ENCODE assay signal across 9 mouse cellular contexts in genomic region chr7:120727581-120727980, GRCm38 (mm10). TPM values are rescaled to one million over a fixed set of nuclear protein-coding genes. Genes with fewer than 3 reads are reported as not detected.
DNase-seq lines count a peak whose midpoint lies in the region; ATAC-seq and TF ChIP-seq lines count a peak whose summit lies in the region.
"Had no signal": no experiment of that assay in that cellular context is flagged by ENCODE, and none has a peak within 500 bp of the region (broad histone marks: within the 10 kb centered on the region; RNA-seq: fewer than 3 reads in every experiment).

No protein-coding gene starts in this region.

- no peak overlapping the region for H3K4me3 ChIP-seq in lung, postnatal 0 days (ENCODE audit: low read depth, low read length)
- H3K4me3 ChIP-seq: midbrain, embryonic 12.5 days had no signal

- 86% methylated on average over 3 of the region's 3 CpGs for WGBS in lung, postnatal 0 days

- H3K27ac ChIP-seq in lung, postnatal 0 days (ENCODE audit: low read length) = no peak overlapping the region
- H3K27ac ChIP-seq: midbrain, embryonic 12.5 days had no signal

- H3K27me3 ChIP-seq in lung, postnatal 0 days (replicated peaks; ENCODE audit: insufficient read depth, low read length) = no peaks in the 10 kb centered on the region
- H3K27me3 ChIP-seq: midbrain, embryonic 12.5 days had no signal

- TF ChIP-seq EP300 in lung, postnatal 0 days (IDR thresholded peaks at IDR 0.05) = no peak

- H3K9ac ChIP-seq in lung, postnatal 0 days (replicated peaks; ENCODE audit: low read depth) = no peak overlapping the region
- H3K9ac ChIP-seq: midbrain, embryonic 12.5 days had no signal

- peak; percentile 76 for TF ChIP-seq CTCF in lung, postnatal 0 days (IDR thresholded peaks at IDR 0.05)

- intact Hi-C loops in heart, postnatal 14 days (cut with DNase I) = loop anchor here (2.0 kb wide), 1 partner anchor 55 kb away; no protein-coding TSS in a partner anchor
- intact Hi-C loops in heart, postnatal 36 days (cut with DNase I) = loop anchor here (5.0 kb wide), 1 partner anchor 95 kb away; no protein-coding TSS in a partner anchor

- no peaks in the 10 kb centered on the region for H3K36me3 ChIP-seq in lung, postnatal 0 days (ENCODE audit: insufficient read depth, low read length)

- peak; percentile 75 for ATAC-seq in CD4-positive, CD25-positive, alpha-beta regulatory T cell, adult 4 months
- peak; percentile 68 for ATAC-seq in activated CD4-positive, CD25-positive, alpha-beta regulatory T cell, adult 4 months
- ATAC-seq in hematopoietic stem cell, adult 5-6 weeks (replicated peaks in 1 of 2; ENCODE audit: insufficient read depth in 1 of 2, low FRiP score in 2 of 2, low TSS enrichment in 1 of 2, low read depth in 1 of 2, poor library complexity in 2 of 2, severe bottlenecking in 2 of 2) = peak; percentile 65 to 80; a peak in 3 of 4 replicates
- ATAC-seq in lung, postnatal 0 days = no peak; the same call in 1 of the 2 replicates

- peak; percentile 33 to 53 for DNase-seq in heart, postnatal 14 days
- DNase-seq in heart, postnatal 36 days = no peak
- DNase-seq in lung, postnatal 0 days (ENCODE audit: low spot score) = peak; percentile 52
- DNase-seq in thymus, postnatal 4 days = peak; percentile 66
- DNase-seq in layer of hippocampus, adult 9-10 months (ENCODE audit: low spot score) = no peak

- no peak overlapping the region for H3K4me2 ChIP-seq in lung, postnatal 0 days (replicated peaks; ENCODE audit: low read depth, low read length)
- H3K4me2 ChIP-seq: midbrain, embryonic 12.5 days had no signal

- no peaks in the 10 kb centered on the region for H3K9me3 ChIP-seq in lung, postnatal 0 days (ENCODE audit: low read length)
- H3K9me3 ChIP-seq: midbrain, embryonic 12.5 days had no signal

- no peaks in the 10 kb centered on the region; the same call in 1 of the 2 replicates for H3K4me1 ChIP-seq in lung, postnatal 0 days (ENCODE audit: insufficient read depth, low read depth, low read length)

RNA-seq across cellular contexts. Expression of gene Vwa3a, which starts 11.5 kb away (rescaled TPM):
- 1 to 10 TPM; 5.1 to 7.3 TPM for total RNA-seq in heart, postnatal 14 days (2021)
- 1 to 10 TPM; 2.9 to 5.7 TPM for total RNA-seq in heart, postnatal 36 days (2021)
- polyA plus RNA-seq in CD4-positive, CD25-positive, alpha-beta regulatory T cell, adult 4 months (2017; shearing (Covaris generic)) = not detected
- polyA plus RNA-seq in activated CD4-positive, CD25-positive, alpha-beta regulatory T cell, adult 4 months (2017; shearing (Covaris generic)) = not detected
- not detected in 2 replicates for total RNA-seq in hematopoietic stem cell, adult 5-6 weeks (2017)
- 2.4 and 3.3 TPM in 2 replicates for polyA plus RNA-seq in lung, postnatal 0 days (2015; fragmentation: Nextera tagmentation; extraction: Ambion mirVana)

RNA-seq across cellular contexts. Expression of gene Mosmo, which starts 50.2 kb away (rescaled TPM):
- total RNA-seq in heart, postnatal 14 days (2021) = 10 to 100 TPM; 27.8 to 29.2 TPM
- total RNA-seq in heart, postnatal 36 days (2021) = 10 to 100 TPM; 31.4 to 36.2 TPM
- polyA plus RNA-seq in CD4-positive, CD25-positive, alpha-beta regulatory T cell, adult 4 months (2017; shearing (Covaris generic)) = 10 to 100 TPM in 1 of 2 experiments, 1 to 10 TPM in 1; 7.0 to 10.1 TPM
- 1 to 10 TPM; 5.8 to 7.8 TPM for polyA plus RNA-seq in activated CD4-positive, CD25-positive, alpha-beta regulatory T cell, adult 4 months (2017; shearing (Covaris generic))
- total RNA-seq in hematopoietic stem cell, adult 5-6 weeks (2017) = 21.6 and 24.0 TPM in 2 replicates
- 13.1 and 13.2 TPM in 2 replicates for polyA plus RNA-seq in lung, postnatal 0 days (2015; fragmentation: Nextera tagmentation; extraction: Ambion mirVana)

RNA-seq across cellular contexts. Expression of gene Pdzd9, which starts 57.4 kb away (rescaled TPM):
- total RNA-seq in heart, postnatal 14 days (2021) = not detected
- total RNA-seq in heart, postnatal 36 days (2021) = not detected
- under 1 TPM; 0.68 to 0.78 TPM for polyA plus RNA-seq in CD4-positive, CD25-positive, alpha-beta regulatory T cell, adult 4 months (2017; shearing (Covaris generic))
- polyA plus RNA-seq in activated CD4-positive, CD25-positive, alpha-beta regulatory T cell, adult 4 months (2017; shearing (Covaris generic)) = under 1 TPM; 0.38 to 0.98 TPM
- not detected in 2 replicates for total RNA-seq in hematopoietic stem cell, adult 5-6 weeks (2017)
- 0.24 and 0.31 TPM in 2 replicates for polyA plus RNA-seq in lung, postnatal 0 days (2015; fragmentation: Nextera tagmentation; extraction: Ambion mirVana)

Comparison
In these comparisons a context has a peak if more than half of its experiments do, and no peak if none do; other contexts are left out.
1. DNase-seq: peak in heart, postnatal 14 days (2 of 2), lung, postnatal 0 days (single experiment) and thymus, postnatal 4 days (single experiment); none in heart, postnatal 36 days (0 of 2) and layer of hippocampus, adult 9-10 months (single experiment).